Comparison of ENCODE assay signal across 14 mouse cellular contexts in genomic region chr7:54898589-54898988, GRCm38 (mm10).
"Had no signal": no experiment of that assay in that cellular context is flagged by ENCODE, and none has a peak within 500 bp of the region (broad histone marks: within the 10 kb centered on the region; RNA-seq: fewer than 3 reads in every experiment).

No protein-coding gene starts in this region.

- H3K9me3 ChIP-seq: neural tube, embryonic 13.5 days; stomach, embryonic 15.5 days had no signal

- H3K4me2 ChIP-seq: neural tube, embryonic 13.5 days; stomach, embryonic 15.5 days had no signal

- H3K27ac ChIP-seq: neural tube, embryonic 13.5 days; stomach, embryonic 15.5 days; stomach, postnatal 0 days had no signal

- DNase-seq: right cerebral cortex, adult 18-20 months; right cerebral cortex, postnatal 14 days; right cerebral cortex, postnatal 25 days; right cerebral cortex, postnatal 4 days; spleen, adult 18-20 months; thymus, adult 18-20 months; thymus, adult 2 months; thymus, postnatal 14 days; thymus, postnatal 25 days; thymus, postnatal 36 days; thymus, postnatal 4 days had no signal

- H3K4me3 ChIP-seq: neural tube, embryonic 13.5 days; stomach, embryonic 15.5 days had no signal

- H3K4me1 ChIP-seq: neural tube, embryonic 13.5 days; stomach, embryonic 15.5 days had no signal

- H3K36me3 ChIP-seq: neural tube, embryonic 13.5 days; stomach, embryonic 15.5 days had no signal

- H3K9ac ChIP-seq: neural tube, embryonic 13.5 days; stomach, embryonic 15.5 days had no signal

- H3K27me3 ChIP-seq: neural tube, embryonic 13.5 days; stomach, embryonic 15.5 days had no signal
